Mouse (Mus musculus) layer of hippocampus, postnatal 10 days (tissue): Measurements from ENCODE around the gene Cars. TPM values are rescaled to one million over a fixed set of nuclear protein-coding genes. Genes with fewer than 3 reads are reported as not detected.
"Not testable (repeated sequence)": the region's sequence is repeated elsewhere in the genome, so short reads cannot be mapped to it uniquely, and the experiment has no call there.

Experiments used
- DNase-seq, 2 experiments: peaks; one replicate each; pipeline ENCODE4 v3.0.0; 2021; ENCODE audit warnings: low spot score in 2 of 2
- total RNA-seq, 2 experiments: library from RNA; stranded (reverse); gene quantifications; 2 replicates each; pipeline ENCODE4 v1.2.3; 2021

Gene Cars
- total RNA-seq, 2 experiments from 2014 or later, result 63.9 to 72.2 TPM

DNA sequence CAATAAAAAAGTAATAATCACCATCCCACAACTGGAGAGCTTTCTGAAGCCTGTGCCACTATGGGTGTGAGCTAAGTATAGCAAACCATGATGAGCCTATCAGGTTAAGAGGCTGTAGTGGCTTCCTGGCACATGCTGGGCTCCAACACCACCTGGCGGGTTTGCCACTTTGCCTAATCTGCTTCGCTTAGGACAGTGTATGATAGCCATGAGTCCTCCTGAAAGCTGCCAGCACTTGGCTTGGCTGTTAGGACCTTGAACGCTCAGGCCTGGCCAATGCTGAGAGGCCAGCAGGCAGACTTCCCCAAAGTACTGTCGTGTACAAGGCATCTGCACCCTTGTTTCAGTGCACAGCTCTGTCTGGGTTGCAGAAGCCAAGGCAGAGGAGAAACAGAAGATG, 11.9 kb downstream of the Cars start:
- DNase-seq, result no peak

DNA sequence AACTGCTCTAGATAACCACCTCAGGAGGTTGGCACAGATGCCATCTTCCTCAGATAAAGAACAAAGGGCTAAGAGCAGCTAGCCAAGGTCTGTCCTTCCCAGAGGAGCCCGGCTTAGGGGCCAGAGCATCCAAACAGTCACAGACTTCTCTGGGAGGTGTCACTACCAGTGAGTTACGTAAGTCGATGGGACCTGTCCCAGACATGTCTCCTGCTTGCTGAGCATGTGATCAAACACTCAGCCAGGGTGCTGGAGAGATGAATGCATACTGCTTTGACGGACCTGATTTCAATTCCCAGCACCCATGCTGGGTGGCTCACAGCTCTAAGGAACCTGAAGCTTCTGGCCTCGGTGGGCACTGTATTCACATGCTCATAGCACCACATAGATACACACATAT, 12.3 kb downstream of the Cars start:
- no peak for DNase-seq

- peak; percentile 59 to 67 for DNase-seq
Observed at GRCm38 (mm10) chr7:143583956-143584355, 15.9 kb downstream of the Cars start.

- no peak for DNase-seq
Observed at GRCm38 (mm10) chr7:143583025-143583424, 16.9 kb downstream of the Cars start.

GRCm38 (mm10) chr7:143575751-143576150, 24.1 kb downstream of the Cars start:
- no peak for DNase-seq

DNA sequence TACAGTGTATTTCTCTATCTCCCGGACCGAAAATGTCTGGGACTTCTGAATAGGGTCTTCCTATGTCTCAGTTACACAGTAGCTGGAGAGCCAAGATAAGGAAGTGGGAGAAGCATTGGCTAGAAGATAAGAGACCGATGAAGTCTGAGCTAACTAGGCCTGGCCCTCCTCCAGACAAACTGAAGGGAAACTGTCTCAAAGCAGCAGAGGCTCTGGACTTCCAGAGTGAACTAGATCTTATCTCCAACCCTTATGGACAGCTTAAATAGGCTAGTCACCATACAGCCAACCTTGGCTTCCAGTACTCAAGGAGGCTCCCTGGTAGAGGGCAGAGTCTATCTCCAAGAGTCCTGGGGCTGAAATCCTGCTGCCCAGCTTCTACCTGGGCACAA, 34.2 kb downstream of the Cars start:
- no peak for DNase-seq

DNA sequence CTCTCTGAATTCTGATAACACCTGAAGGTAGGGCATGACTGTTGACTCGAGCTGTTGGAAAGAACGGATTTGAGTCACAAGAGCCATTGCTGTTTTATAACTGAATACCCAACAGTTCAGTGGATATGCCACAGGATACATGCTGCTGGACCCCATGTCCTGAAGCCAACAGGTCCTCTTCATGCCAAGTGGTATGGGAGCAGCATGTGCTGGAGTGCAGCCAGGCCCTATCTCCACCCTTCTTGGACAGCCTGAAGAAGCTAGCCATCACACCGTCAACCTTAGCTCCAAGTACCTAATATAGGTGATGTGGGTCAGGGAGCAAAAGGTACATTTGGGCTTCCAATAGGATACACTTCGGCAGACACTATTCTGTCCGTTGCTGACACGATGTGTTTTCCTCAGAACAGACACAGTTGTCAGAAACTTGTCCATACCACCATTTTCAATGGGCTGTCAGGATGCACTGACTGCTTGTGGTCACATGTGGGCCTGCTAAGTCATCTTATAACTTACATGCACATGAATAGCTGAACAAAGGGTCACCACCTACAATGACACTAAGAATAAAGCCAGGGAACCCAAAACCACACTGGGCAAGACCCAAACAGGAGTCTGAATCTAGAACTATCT, 34.8 kb downstream of the Cars start:
- DNase-seq, result no peak

DNA sequence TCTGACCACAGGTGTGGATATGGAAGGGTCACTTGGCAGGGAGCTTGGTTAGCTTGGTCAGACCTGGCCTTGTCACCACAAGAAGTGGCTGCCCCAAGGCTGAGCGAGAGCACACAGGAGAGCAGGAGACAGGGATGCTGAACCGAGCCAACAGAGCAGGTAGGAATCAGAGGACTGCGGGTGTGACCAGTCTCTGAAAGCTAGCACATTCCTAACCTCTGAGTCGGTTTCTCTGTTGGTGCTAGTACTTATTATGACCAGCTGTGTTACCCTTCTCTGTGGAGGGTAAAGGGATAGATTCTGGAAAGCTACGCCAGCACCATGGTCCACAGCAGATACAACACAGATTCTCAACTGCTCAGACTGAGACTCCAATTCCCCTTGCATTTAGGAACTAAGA, 36.1 kb downstream of the Cars start:
- DNase-seq, result no peak

DNA sequence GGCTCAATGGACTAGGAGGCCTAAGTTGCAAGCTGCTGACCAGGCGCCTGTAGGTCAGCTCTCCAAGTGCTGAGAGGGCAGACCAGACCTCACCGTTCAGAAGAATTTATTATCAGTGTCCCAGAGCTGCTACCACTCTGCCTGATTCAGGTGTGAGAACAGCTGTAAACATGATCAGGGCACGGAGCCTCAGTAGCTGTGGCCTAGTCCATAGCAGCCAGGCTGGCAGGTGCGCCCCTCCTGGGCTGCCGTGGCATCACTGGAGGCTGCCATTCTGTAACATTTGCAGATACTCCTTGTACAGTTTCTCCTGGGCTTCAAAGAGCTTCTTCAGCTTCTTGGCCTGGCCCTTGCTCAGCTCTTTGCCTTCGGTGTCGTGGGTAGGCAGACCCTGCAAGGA, 42.3 kb downstream of the Cars start:
- no peak for DNase-seq

GRCm38 (mm10) chr7:143556964-143557610, 42.8 kb downstream of the Cars start:
- peak; percentile 55 to 64 for DNase-seq

GRCm38 (mm10) chr7:143549588-143550220, 50.2 kb downstream of the Cars start:
- no peak for DNase-seq

DNA sequence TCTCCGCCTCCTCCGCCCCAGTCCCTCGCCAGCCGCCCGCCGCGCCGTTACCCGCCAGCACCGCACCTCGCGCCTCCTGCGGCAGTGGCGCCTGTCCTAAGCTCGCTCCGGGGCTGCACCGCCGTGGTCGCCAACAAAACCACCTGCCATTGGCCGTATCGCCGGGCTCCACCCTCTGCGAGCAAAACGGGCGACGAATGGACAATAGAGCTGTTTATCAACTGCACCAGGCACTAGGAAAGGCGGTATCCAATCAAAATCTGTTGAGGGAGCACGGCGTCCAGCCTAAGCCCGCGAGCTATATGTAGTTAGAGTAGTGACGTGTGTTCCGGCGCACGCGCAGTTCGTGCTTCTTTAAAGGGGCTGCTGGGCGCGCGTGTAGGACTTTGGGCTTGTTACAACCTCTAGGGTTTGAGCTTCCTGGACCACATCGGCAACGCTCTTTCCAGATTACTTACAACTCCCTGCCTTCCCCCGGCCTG, 50.9 kb downstream of the Cars start, which contains the start of gene Nap1l4:
TSS of gene Nap1l4 (minus strand) at position 131 of the 482 bp plus-strand sequence.
- DNase-seq, result peak; percentile 100

GRCm38 (mm10) chr7:143548231-143548961, 51.5 kb downstream of the Cars start:
- DNase-seq, result no peak

DNA sequence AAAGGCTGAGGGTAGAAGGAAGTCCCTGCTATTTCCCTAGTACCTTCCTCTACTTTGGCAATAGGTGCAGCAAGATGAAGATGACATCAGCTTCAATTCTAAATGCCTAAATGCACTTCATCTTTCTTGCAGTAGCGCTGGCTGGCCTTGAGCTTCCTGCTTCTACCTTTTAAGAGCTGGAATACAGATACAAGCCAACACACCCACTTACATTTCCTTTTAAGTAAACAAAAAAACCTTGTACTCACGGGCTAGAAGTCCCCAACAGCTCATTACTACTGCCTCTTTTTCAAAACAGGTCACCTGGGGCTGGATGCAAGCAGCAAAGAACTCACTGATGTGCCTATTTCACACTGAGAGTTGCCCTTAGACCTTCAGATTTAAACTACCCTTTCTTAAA, 53.3 kb downstream of the Cars start:
- no peak for DNase-seq

DNA sequence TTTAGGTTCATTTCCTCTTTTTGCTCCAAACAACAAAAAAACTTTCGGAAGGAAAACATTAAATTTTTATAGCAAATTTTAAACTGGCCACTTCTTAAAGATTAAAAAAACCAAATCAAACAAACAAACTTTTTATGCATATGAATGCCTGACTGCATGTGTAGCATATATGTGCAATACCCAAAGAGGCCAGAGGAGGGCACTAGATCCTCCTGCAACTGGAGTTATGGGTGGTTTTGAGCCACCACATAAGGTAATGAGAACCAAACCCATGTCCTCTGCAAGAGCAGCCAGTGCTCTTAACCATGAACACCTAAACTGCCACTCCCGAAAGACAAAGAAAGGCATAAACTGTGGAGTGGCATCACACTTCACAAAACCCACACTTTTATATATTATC, 55.5 kb downstream of the Cars start:
- DNase-seq, result peak; percentile 23 to 25

DNA sequence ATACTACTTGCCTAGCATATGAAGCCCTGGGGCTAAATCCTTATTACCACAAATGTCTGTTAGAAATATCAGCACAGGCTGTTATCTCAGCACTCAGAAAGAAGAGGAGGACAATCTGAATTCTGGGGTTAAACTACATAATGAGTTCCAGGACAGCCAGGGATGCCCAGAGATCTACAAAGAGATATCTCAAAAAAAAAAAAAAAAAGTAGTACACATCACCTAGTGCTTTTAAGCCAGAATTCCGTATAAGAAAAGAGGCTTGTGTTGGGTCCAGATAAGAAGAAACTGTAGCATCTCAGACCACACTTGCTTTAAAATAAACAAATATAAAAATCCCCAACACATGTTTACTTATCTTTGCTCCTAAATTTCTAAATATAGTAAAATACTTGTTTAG, 61.2 kb downstream of the Cars start:
- DNase-seq, result no peak

DNA sequence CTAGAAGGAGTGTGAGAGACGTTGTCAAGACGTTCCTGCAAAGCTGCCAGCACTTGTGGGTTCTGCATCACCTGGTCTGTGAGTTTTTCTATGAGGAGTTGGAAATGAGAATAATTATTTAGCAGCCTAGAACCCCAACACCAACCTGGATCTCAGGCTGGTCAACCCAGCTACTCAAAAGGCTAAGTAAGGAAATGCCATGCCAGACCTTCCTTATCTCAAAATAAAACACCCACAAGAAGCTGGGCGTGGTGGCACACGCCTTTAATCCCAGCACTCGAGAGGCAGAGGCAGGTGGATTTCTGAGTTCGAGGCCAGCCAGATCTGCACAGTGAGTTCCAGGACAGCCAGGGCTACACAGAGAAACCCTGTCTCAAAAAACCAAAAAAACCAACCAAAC, 61.7 kb downstream of the Cars start:
- not testable (repeated sequence) for DNase-seq

DNA sequence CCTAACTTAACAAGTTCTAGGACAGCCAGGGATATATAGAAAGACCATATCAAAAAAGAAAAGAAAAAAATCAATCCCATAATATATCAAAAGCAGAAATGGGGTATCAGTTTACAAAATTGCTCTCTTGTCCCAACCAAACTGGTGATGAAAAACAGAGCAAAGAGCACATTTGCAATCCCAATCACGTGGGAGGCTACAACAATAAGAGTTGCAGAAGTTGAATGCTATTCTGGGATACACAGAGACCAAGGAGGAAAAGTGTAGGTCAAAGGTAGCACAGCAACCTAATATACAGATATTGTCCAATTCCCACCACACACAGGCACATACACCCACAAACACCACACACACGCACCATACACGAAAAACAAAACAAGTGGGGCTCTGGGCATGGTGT, 63.6 kb downstream of the Cars start:
- no peak for DNase-seq

GRCm38 (mm10) chr7:143533284-143533683, 66.6 kb downstream of the Cars start:
- DNase-seq, result no peak

GRCm38 (mm10) chr7:143532410-143532809, 67.5 kb downstream of the Cars start:
- DNase-seq, result no peak

DNA sequence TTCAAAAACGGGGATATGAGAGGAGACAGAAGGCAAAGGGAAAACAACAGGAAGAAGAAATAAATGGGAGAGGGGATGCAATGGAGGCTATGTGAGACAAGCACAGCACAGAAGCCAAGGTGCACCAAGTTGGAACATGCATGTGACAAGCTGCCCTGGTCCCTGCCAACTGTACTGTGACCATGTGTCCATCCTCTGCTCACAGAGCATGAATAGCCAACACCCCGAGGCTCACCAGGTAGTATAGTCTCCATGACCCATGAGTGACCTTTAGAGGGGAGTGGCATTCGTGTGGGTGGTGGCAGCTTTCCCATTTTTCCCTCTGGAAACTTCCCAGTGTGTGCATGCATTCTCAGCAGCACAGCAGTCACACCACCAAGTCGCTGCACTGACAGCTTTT, 80.6 kb downstream of the Cars start:
- DNase-seq, result no peak

GRCm38 (mm10) chr7:143514416-143514768, 85.5 kb downstream of the Cars start:
- DNase-seq, result no peak
